Mouse (Mus musculus) pancreas, adult 10 weeks (tissue): ENCODE data around the gene Ascl1. TPM values are rescaled to one million over a fixed set of nuclear protein-coding genes. Genes with fewer than 3 reads are reported as not detected.

Experiments used
- polyA plus RNA-seq: library from polyadenylated mRNA; stranded (reverse); fragments of 350-450 nt; fragmentation: Illumina TruSeq; extraction: RNeasy Lipid Tissue Mini Kit (QIAGEN cat#74804); gene quantifications from one replicate; pipeline ENCODE4 v1.2.3, GENCODE M21; 2015; ENCODE audit warnings: low read depth, low replicate concordance; ENCODE audit not compliant: insufficient read depth

Gene Ascl1
- not detected for polyA plus RNA-seq

DNA sequence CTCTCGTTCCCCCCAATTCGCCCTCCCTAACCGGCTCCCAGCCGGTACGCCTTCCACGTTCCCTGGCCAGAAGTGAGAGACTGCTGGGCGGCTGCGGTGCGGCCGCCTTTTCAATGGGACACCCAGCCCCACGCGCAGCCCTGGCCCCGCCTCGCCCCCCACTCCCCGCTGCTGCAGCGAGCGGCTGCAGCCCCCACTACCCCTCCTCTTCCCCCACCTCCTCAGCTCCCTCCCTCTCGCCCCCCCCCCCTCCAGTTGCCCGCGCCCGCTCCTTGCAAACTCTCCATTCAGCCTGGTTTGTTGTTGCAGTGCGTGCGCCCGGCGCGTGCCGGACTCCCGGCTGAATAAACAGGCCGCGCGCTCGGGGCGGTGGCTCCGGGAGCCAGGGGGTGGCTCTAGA, at the start of gene Ascl1:
Gene Ascl1 (minus strand): TSS at position 85 of the 400 bp plus-strand sequence.

DNA sequence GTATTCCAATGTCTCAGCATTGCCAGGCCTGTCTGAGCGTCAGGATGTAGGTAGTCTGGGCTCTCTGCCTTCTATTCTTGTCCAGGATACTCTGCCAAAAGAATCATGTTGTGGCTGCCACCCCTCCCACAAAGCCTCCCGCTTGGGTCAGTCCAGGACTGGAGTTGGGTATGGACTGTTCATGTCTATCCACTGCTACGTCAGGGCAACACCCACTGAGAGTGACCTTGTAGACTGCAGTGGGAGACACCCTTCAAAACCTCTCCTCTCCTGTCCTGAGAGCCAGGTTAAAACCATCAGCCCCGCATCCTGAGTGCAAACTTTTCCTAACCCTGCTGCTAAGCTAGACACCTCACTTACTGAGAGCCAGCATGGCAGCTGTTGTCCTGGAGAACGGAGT, 28.2 kb upstream of the Ascl1 start, which contains the start of gene Pah:
Gene Pah (plus strand): TSS at position 150 of the 400 bp plus-strand sequence.

Other genes with a start within 250 kb of the Ascl1 start
- 24.2 TPM for gene Pah, start 28.1 kb upstream of the Ascl1 start, polyA plus RNA-seq